Mouse (Mus musculus): Measurements from ENCODE around the gene Rps6kl1. TPM values are rescaled to one million over a fixed set of nuclear protein-coding genes. Genes with fewer than 3 reads are reported as not detected.

The Rps6kl1 gene
- total RNA-seq (2023): 3.6 TPM

GRCm38 (mm10) chr12:85151002-85151774 lies at the start of gene Rps6kl1:
Gene Rps6kl1 (minus strand): TSS chr12:85151264.

GRCm38 (mm10) chr12:85177740-85178239 lies 26.7 kb upstream of the Rps6kl1 start, which contains the start of gene Pgf:
Gene Pgf (minus strand): TSS chr12:85177790.

GRCm38 (mm10) chr12:85110698-85111592 lies 40.1 kb downstream of the Rps6kl1 start, which contains the start of the genes Prox2 and Dlst:
Gene Prox2 (minus strand): TSS chr12:85110759.
Gene Dlst (plus strand): TSS chr12:85110833.

Other genes starting within 250 kb of the Rps6kl1 start
- 100 TPM for gene Fcf1, start 180.4 kb downstream of the Rps6kl1 start, total RNA-seq (2023)
- gene Arel1, start 180.4 kb downstream of the Rps6kl1 start, total RNA-seq (2023): 35.9 TPM
- 84.9 TPM for gene Ylpm1, start 154.9 kb downstream of the Rps6kl1 start, total RNA-seq (2023)
- 4.2 TPM for gene Prox2, start 40.5 kb downstream of the Rps6kl1 start, total RNA-seq (2023)
- gene Dlst, start 40.4 kb downstream of the Rps6kl1 start, total RNA-seq (2023): 183 TPM
- not detected for gene Pgf, start 26.5 kb upstream of the Rps6kl1 start, total RNA-seq (2023)
- 100.0 TPM for gene Eif2b2, start 68.2 kb upstream of the Rps6kl1 start, total RNA-seq (2023)
- 17.1 TPM for gene Mlh3, start 119.3 kb upstream of the Rps6kl1 start, total RNA-seq (2023)
- gene Acyp1, start 137.2 kb upstream of the Rps6kl1 start, total RNA-seq (2023): 19.3 TPM
- gene Zc2hc1c, start 137.3 kb upstream of the Rps6kl1 start, total RNA-seq (2023): not detected
- 60.3 TPM for gene Nek9, start 188.1 kb upstream of the Rps6kl1 start, total RNA-seq (2023)
- 156 TPM for gene Tmed10, start 223.6 kb upstream of the Rps6kl1 start, total RNA-seq (2023)